Mouse (Mus musculus): ENCODE measurements around the gene Rhox3e.
"Not testable (repeated sequence)": the region's sequence is repeated elsewhere in the genome, so short reads cannot be mapped to it uniquely, and the experiment has no call there.

Gene Rhox3e

GRCm38 (mm10) chrX:37541719-37542118, at the start of gene Rhox3e:
TSS of gene Rhox3e (plus strand) at chrX:37542019.
- DNase-seq (ENCODE audit: low spot score in 2 of 2), result not testable (repeated sequence)

DNA sequence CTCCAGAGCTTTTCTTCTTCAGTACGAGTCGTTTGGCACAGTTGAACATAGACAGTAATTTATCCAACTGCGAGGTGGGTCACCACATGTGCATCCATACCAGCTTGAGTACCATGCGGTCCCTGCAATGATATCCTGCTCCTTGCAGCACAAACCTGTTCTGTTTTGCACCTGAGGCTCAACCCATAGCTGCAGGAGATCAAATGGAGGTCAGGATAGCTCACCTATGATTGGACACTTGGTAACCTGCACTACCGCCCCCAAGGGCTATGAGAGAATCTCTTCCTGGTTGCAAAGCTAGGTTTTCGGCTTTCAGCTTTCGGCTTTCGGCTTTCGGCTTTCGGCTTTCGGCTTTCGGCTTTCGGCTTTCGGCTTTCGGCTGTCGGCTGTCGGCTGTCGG, 27.8 kb upstream of the Rhox3e start, which contains the start of gene Rhox4d:
TSS of gene Rhox4d (plus strand) at position 301 of the 400 bp plus-strand sequence.
- DNase-seq (ENCODE audit: low spot score in 2 of 2), result not testable (repeated sequence)

- not testable (repeated sequence) for DNase-seq (ENCODE audit: low spot score in 2 of 2)
Observed at GRCm38 (mm10) chrX:37530152-37530551, 11.7 kb upstream of the Rhox3e start, which contains the start of gene Rhox2e. TSS of gene Rhox2e (plus strand) at chrX:37530452.

DNA sequence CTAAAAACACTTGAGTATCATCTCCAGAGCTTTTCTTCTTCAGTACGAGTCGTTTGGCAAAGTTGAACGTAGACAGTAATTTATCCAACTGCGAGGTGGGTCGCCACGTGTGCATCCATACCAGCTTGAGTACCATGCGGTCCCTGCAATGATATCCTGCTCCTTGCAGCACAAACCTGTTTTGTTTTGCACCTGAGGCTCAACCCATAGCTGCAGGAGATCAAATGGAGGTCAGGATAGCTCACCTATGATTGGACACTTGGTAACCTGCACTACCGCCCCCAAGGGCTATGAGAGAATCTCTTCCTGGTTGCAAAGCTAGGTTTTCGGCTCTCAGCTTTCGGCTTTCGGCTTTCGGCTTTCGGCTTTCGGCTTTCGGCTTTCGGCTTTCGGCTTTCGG, 15.3 kb downstream of the Rhox3e start, which contains the start of gene Rhox4e:
TSS of gene Rhox4e (plus strand) at position 301 of the 400 bp plus-strand sequence.
- not testable (repeated sequence) for DNase-seq (ENCODE audit: low spot score in 2 of 2)

DNA sequence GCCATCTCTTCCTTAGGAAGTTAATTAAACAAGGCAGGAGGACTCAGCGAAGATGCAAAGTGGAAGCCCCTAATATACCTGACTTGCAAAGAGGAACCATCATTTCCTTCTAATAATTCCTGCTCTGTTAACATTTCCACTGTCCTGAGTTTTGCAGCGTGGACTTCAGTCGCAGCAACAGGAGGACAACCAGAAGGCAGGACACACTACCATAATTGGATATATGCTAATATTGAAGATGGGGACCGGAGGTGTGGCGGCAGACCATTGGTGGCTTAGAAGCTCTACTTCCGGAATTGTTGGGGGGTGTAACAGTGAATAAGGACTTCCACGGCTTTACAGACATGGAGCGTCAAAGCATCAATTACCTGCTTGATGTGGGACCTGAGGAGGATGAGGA, 29.3 kb downstream of the Rhox3e start, which contains the start of gene Rhox2f:
TSS of gene Rhox2f (plus strand) at position 301 of the 400 bp plus-strand sequence.
- not testable (repeated sequence) for DNase-seq (ENCODE audit: low spot score in 2 of 2)

GRCm38 (mm10) chrX:37572638-37573037, 30.8 kb downstream of the Rhox3e start:
- DNase-seq (ENCODE audit: low spot score in 2 of 2), result not testable (repeated sequence)

DNA sequence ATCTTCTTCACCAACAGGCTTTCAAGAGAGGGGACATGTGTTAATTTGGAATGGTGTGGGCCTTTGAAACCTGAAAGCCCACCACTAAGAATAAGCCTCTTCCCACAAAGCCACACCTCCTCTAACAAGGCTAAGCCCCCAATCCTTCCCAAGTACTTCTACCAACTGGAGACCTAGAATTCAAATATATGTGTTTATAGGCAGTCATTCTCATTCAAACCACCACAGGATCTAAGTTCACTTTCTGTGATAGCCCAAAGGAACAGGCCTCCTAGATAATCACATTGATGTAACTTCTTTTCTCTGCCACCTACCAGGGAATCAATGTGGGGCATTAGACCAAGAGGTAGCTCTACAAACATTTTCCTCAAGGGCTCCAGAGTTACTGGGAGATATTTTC, 38.9 kb downstream of the Rhox3e start, which contains the start of gene Rhox3f:
TSS of gene Rhox3f (plus strand) at position 301 of the 400 bp plus-strand sequence.
- not testable (repeated sequence) for DNase-seq (ENCODE audit: low spot score in 2 of 2)

Measured in frontal cortex, postnatal 14 days (tissue).